Mouse (Mus musculus): ENCODE measurements around the gene Srek1ip1.

Srek1ip1 gene

GRCm38 (mm10) chr13:104792184-104792583 is at the start of gene Srek1ip1:
Gene Srek1ip1 (plus strand): TSS chr13:104792484.
- no peak for DNase-seq (ENCODE audit: low spot score)

- DNase-seq (ENCODE audit: low spot score) = no peak
These were observed 49.4 kb upstream of the Srek1ip1 start for GRCm38 (mm10) chr13:104742866-104743265.

- no peak for DNase-seq (ENCODE audit: low spot score)
These were observed 45.3 kb upstream of the Srek1ip1 start for GRCm38 (mm10) chr13:104747032-104747431.

- DNase-seq (ENCODE audit: low spot score) = no peak
These were observed 32.9 kb upstream of the Srek1ip1 start for GRCm38 (mm10) chr13:104759381-104759780.

- DNase-seq (ENCODE audit: low spot score) = no peak
These were observed 29.9 kb upstream of the Srek1ip1 start for GRCm38 (mm10) chr13:104762401-104762800.

GRCm38 (mm10) chr13:104763193-104763592 is 29.1 kb upstream of the Srek1ip1 start:
- DNase-seq (ENCODE audit: low spot score) = no peak

GRCm38 (mm10) chr13:104779104-104779670 is 13.1 kb upstream of the Srek1ip1 start:
- DNase-seq (ENCODE audit: low spot score) = no peak

- no peak for DNase-seq (ENCODE audit: low spot score)
These were observed 5.0 kb upstream of the Srek1ip1 start for GRCm38 (mm10) chr13:104787260-104787659.

- DNase-seq (ENCODE audit: low spot score) = peak; percentile 34
These were observed 2.6 kb upstream of the Srek1ip1 start for GRCm38 (mm10) chr13:104789663-104790062.

- DNase-seq (ENCODE audit: low spot score) = no peak
These were observed 2.1 kb downstream of the Srek1ip1 start for GRCm38 (mm10) chr13:104794421-104794820.

GRCm38 (mm10) chr13:104799067-104799466 is 6.8 kb downstream of the Srek1ip1 start:
- no peak for DNase-seq (ENCODE audit: low spot score)

GRCm38 (mm10) chr13:104799566-104800182 is 7.4 kb downstream of the Srek1ip1 start:
- no peak for DNase-seq (ENCODE audit: low spot score)

- DNase-seq (ENCODE audit: low spot score) = no peak
These were observed 13.4 kb downstream of the Srek1ip1 start for GRCm38 (mm10) chr13:104805681-104806080.

GRCm38 (mm10) chr13:104816270-104816634 is 24.0 kb downstream of the Srek1ip1 start:
- DNase-seq (ENCODE audit: low spot score) = no peak

- peak; percentile 77 for DNase-seq (ENCODE audit: low spot score)
These were observed 24.6 kb downstream of the Srek1ip1 start, which contains the start of gene Cwc27 for GRCm38 (mm10) chr13:104816635-104817571. Gene Cwc27 (minus strand): TSS chr13:104817142.

GRCm38 (mm10) chr13:104817696-104818095 is 25.4 kb downstream of the Srek1ip1 start:
- no peak for DNase-seq (ENCODE audit: low spot score)

GRCm38 (mm10) chr13:104821192-104821591 is 28.9 kb downstream of the Srek1ip1 start:
- no peak for DNase-seq (ENCODE audit: low spot score)

GRCm38 (mm10) chr13:104821908-104822307 is 29.6 kb downstream of the Srek1ip1 start:
- DNase-seq (ENCODE audit: low spot score) = no peak

- no peak for DNase-seq (ENCODE audit: low spot score)
These were observed 30.1 kb downstream of the Srek1ip1 start for GRCm38 (mm10) chr13:104822411-104822838.

- DNase-seq (ENCODE audit: low spot score) = no peak
These were observed 33.2 kb downstream of the Srek1ip1 start for GRCm38 (mm10) chr13:104825470-104825869.

GRCm38 (mm10) chr13:104832811-104833210 is 40.5 kb downstream of the Srek1ip1 start:
- DNase-seq (ENCODE audit: low spot score) = no peak

GRCm38 (mm10) chr13:104837628-104838027 is 45.3 kb downstream of the Srek1ip1 start:
- no peak for DNase-seq (ENCODE audit: low spot score)

GRCm38 (mm10) chr13:104841937-104842336 is 49.7 kb downstream of the Srek1ip1 start:
- DNase-seq (ENCODE audit: low spot score) = no peak

All from T-cell, adult 2 months (primary cell).